Mouse (Mus musculus) cerebellum, adult 8-10 months (tissue): ENCODE results near the gene Fat1.

Source experiments
- DNase-seq: peaks from one replicate; pipeline ENCODE4 v3.0.0; 2022

The Fat1 gene

DNA sequence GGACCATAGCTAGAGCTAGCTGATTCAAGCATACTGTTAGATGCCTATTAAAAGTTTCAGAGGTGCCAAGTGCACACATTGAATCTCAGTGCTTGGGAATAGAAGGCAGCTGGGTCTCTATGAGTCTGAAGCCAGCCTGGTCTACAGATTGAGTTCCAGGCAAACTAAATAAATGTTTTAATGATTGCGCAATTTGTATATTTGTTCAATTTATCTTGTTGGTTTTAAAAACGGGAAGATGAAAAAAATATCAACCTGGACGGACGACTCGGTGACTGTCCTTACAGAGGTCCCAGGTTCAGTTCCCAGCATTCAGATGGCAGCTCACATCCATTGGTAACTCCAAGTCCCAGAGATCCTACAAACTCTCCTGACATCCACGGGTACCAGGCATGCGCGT lies 135.7 kb downstream of the Fat1 start:
- no peak for DNase-seq

DNA sequence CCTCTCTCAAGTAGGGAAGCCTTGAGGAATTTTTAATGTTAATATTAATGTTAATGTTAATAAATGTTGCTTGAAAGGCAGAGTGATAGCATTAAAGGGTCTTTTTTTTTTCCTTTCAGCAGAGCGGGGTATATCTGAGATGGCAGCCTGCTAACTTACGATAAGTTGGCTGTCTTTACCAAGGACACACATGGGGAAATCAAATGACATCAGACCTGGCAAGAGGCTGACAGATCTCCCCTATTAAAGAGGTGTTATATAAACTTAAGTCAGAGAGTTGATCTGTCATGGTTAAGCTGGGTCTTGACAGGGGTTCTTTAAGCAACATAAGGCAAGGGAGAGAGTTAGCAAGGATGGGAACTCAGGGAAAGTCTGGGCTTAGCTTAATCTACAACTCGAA lies 145.6 kb downstream of the Fat1 start:
- no peak for DNase-seq

DNA sequence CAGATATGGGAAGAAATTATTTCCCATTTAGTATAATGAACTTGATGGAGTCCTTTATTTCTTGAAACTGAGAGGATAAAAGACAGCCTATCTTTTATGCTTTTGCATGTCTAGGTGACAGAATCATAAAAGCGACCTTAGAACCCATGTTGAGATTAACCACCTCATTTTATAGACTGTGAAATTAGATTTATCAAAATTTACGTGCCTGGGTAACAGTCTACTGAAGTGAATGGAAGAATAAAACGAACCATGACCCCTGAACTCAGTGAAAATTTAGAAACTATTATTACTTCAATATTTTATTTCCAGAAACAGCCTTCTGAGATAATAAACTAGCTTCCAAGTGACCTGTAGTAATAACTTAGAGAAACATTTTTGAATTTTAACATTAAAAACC lies 158.4 kb downstream of the Fat1 start:
- DNase-seq: no peak
